Mouse (Mus musculus) monocyte, adult 5-6 weeks (primary cell): ENCODE data around the gene Aldh1a2. TPM values are rescaled to one million over a fixed set of nuclear protein-coding genes. Genes with fewer than 3 reads are reported as not detected.

Experiments used
- ATAC-seq: fragments of 153-309, 156-312 bp; replicated peaks from 2 replicates; pipeline ENCODE4 v1.8.0; 2017; ENCODE audit warnings: mild to moderate bottlenecking; ENCODE audit not compliant: low TSS enrichment, insufficient number of reproducible peaks, severe bottlenecking, poor library complexity, low FRiP score
- total RNA-seq: library from RNA; stranded (forward); fragments of 200-1000, 200-491, 200-594 nt; gene quantifications from 3 replicates; pipeline ENCODE4 v1.2.3, GENCODE M21; 2017

The Aldh1a2 gene
- total RNA-seq, 1 experiment from 2014 or later = 3.9 TPM

DNA sequence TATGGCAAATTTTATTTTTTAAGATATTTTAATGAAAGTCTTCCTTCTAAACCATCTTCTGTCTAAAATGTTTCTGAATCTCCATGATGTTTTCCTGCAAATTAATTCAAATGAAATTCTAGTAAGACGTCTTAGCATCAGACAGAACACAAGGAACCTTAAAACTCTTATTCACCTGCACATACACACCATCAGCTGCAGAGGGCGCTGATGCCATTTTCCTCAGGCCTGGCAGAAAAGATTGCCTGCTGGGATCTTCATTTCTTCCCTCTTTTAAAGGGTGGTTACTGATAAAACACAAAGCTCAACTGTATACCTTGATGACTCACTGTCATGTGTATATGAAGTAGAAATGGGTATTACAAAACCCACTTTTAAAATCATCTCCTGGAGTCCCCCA, 4.7 kb upstream of the Aldh1a2 start:
- ATAC-seq = 0 out of 2 replicates have a peak, but pooled peaks have one; percentile 53

- ATAC-seq = peak; percentile 92
Measured at GRCm38 (mm10) chr9:71213636-71214035, 2.0 kb upstream of the Aldh1a2 start.

GRCm38 (mm10) chr9:71216036-71216995, 727 bp downstream of the Aldh1a2 start:
- peak; percentile 20; the same call in 1 of the 2 replicates for ATAC-seq

DNA sequence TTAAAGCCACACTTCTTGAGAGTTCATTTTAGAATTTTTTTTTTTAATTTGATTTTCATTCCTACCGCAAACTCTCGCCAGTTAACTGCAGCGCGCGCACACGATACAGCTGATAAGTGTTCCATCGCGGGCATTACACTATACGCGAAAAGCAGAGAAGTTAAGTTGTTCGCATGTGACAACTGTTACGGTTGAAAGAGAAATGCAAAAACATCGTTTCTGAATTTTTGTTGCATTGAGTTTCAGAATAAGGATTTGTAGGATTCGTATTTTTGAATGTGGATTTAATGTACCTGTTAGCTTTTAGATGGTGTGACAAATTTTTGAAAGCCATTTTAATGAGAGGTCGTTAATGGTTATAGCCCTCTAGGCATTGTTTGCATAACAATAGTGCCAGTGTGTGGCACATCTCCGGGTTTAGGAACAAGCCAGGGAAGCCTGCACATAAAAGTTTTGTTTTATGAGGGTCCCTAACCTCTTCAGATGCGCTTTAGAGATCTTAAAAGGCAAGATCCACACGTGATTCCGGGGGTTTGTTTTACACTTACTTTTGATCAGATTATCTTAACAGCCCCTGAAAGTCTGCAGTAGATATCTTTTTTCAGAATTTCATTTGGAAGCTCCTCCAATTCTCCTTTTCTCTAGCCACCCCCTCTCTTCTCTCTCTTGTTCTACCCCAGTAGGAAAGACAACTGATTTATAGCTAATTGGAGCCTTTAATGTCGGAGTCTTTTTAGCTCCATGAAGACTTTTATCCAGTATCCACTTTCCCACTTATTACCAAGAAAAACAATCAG, 1.6 kb downstream of the Aldh1a2 start:
- ATAC-seq = no peak

DNA sequence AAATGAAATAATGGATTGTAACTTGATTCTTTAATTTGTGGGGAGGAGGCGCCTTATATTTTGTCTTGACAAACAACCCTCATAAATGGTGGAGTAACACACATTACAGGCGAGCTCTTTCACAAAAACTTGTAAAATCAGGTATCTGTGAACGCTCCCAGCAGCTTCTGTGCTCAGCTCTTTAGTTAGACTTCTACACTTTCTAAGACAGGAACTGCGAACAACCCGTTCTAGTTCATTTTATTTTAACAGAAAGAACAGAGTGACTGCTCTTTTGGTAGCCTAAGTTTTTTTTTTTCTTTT, 2.2 kb downstream of the Aldh1a2 start:
- no peak for ATAC-seq

- no peak for ATAC-seq
Measured at GRCm38 (mm10) chr9:71219161-71219560, 3.6 kb downstream of the Aldh1a2 start.

DNA sequence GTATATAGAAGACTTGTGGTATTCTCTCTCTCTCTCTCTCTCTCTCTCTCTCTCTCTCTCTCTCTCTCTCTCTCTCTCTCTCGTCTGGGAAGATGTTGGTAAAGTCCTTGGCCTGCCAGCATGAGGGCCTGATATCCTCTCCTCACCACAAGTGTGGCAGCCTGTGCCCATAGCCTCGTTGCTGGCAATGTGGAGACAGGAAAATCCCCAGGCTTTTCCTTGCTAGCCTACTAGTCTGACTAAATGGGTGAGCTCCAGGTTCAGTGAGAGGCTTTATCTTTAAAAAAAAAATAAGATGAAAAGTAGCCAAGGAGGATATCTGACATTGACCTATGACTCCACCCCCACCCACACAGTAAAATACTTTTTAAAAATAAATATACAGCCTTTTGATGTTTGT, 4.8 kb downstream of the Aldh1a2 start:
- no peak for ATAC-seq

DNA sequence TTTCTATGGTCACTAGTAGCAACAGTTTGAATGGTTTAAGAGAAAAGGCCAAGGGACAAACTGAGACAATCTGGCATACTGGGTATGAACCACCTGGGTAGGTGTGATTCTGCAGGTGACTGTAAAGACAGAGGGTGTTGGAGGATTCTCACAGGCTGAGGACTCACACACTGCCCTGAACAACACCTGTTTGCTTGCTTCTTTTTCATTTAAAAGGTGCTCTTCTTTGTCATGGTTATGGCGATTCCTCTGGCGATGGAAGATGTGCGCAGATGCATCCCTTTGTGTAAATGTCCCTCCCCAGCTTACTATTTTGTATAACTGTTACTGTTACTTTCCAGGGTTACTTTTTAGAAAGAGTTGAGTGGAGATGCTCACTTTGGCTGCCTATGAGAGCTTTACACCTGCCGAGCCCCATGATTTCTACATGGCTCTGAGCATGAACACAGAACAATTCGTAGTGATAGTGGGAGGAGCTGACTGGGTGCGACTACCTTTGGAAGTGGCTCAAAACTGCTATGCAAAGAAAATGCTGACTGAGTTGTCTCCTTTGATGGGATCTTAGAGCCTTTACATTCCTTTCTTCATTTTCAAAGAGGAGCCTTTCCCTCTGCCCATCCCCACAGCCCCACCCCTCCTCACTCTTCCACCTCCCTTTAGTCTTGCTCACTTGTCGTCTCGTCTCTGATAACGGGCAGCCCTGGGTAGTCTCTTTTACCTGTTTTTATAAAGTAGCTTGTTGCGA, 11.8 kb downstream of the Aldh1a2 start:
- no peak for ATAC-seq

DNA sequence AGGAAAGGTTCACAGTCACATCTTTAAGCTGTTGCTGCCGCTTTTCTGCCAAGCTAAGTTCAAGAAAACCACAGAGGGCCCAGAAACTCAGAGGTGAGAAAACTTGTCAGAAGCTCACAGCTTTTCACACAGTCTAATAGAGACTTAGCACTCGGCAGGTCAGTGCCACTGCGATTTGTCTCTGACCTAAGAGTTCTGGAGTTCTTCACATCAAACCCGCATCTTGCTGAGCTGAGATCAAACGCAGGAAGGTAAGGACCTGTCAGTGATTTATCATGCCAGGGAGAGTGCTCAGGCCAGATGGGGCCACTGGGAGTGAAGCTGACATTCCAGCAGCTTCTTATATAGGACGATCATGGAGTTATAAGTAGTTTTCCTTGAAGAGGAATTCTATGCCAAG, 14.4 kb downstream of the Aldh1a2 start:
- no peak for ATAC-seq

- ATAC-seq = no peak
Measured at GRCm38 (mm10) chr9:71236540-71236939, 21.0 kb downstream of the Aldh1a2 start.

DNA sequence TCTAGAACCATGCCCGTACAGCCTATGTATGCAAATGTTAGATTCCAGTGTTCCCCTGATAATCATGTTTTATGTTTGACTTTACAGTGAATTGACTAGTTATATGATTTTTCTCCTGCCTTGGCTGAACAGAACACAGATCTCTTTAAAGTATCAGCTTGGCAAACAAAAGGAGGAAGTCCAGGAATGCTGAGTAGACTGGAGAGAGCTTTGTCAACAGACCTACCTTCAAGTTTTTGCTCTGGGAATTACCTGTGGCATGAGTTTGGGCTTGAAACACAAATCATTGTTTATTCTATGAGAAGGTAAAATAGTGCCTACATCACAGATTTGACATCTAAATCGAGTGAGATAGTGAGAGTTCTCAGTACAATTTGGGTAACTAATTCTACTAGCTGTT, 24.3 kb downstream of the Aldh1a2 start:
- ATAC-seq = no peak

DNA sequence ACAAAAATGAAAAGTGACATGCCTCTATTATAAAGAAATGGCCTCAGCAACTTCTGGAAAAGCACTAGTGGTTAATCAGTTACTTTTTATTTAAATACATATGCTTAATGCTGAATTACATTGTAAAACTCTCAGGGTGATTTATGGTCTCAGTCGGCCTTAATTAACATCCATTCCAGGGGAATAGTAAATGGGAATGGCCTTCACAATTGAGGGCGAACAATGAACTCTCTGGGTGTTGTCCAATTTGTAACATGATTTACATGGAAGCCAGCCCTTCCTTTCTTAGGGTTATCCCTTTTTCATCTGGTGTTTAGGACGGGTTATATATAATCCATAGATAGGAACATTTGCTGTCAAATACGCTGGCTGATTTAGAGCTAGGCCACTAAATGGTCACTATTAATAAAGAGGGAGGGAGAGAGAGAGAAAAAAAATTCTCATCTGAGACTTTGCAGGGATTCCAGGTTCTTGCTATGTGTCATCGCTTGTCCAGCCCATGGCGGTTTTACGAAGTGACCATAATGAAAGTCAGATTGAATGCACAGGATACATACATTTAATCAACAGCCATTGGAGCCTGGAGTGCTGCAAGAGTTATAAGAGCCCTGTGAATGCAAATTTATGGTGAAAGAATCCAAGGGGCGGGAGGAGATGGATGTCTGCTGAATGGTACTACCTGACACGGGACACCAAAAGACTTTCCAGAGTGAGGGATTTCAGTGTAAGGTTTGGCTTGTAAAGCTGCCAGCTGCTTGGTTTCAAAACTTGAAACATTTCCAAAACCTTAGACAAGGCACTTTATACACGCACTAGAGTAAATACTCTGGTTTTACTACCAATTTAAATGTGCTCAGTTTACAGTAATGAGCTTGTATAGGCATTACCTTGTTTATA, 26.2 kb downstream of the Aldh1a2 start:
- no peak for ATAC-seq

- ATAC-seq = no peak
Measured at GRCm38 (mm10) chr9:71242412-71242781, 26.8 kb downstream of the Aldh1a2 start.

DNA sequence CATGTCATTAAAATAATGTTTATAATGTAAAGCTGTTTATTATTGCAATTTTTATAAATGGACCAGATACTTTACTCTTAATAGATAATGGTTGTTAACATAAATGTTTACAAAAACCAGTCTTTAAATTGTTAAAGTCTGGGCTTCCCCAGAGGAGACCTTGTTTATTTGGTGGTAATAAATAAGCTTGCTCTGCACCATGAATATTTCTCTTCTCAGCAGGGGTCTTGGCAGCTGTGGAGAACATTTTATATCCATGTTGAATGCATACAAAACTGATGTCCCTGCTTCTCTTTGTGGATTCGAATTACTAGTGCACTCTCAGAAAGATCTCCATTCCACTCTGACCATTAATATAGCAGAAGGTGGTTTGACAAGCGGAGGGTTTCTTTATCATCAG, 38.8 kb downstream of the Aldh1a2 start:
- ATAC-seq = no peak

DNA sequence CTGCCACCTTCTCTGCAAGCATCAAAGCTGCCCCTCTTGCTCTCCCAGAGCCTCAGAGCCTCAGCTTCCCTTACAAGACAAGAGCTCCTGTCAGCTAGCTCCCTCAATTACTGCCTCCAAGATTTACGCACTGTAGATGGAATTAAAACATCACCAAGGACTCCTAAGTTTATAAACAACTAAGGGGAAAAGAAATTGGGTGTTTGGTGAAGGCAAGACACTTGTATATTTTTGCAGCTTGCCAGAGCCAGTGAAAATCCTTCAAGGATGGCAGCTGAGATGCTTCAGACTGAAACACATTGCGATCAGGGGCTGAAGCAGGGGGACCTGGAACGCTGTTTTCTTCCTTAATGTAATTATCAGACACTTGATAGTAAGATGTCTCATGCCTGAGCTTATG, 47.1 kb downstream of the Aldh1a2 start:
- ATAC-seq = no peak

GRCm38 (mm10) chr9:71269711-71270110, 54.1 kb downstream of the Aldh1a2 start:
- ATAC-seq = no peak

GRCm38 (mm10) chr9:71270205-71270604, 54.6 kb downstream of the Aldh1a2 start:
- ATAC-seq = no peak

DNA sequence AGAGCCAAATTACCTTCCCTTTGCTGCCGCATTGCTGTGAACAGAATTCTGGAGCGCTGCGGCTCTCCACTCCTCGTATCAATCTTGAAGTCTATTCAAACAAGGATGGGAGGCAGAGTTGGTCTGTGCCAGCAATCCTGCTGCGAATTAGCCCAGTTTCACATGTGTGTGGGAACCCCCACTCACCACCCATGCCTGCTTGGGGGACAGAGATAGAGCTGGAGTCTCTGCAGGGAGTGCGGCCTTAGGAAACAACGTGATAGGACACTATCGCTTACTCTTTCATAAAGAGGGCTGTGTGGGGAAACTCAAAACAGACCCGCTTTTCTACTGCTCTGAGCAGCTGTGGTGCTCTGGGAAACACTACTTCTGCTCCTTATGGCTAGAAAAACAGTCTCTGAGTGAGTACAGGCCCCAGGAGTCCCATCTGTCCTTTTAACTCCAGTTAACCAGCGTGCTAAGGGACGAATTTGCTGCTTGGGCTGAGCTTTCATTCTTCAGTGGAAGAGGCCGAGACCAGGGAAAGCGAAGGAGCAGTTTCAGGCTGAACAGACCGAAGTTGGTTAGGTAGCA, 60.6 kb downstream of the Aldh1a2 start:
- ATAC-seq = no peak
